Mouse (Mus musculus) adrenal gland, postnatal 25 days (tissue): Measurements from ENCODE around the gene Mettl14. TPM values are rescaled to one million over a fixed set of nuclear protein-coding genes. Genes with fewer than 3 reads are reported as not detected.

Source experiments
- DNase-seq: peaks from one replicate; pipeline ENCODE4 v3.0.0; 2021; ENCODE audit warnings: mixed read lengths
- total RNA-seq: library from RNA; stranded (reverse); gene quantifications from 2 replicates; pipeline ENCODE4 v1.2.3, GENCODE M21; 2021

Gene Mettl14
- total RNA-seq, 1 experiment from 2014 or later: 20.6 TPM

DNA sequence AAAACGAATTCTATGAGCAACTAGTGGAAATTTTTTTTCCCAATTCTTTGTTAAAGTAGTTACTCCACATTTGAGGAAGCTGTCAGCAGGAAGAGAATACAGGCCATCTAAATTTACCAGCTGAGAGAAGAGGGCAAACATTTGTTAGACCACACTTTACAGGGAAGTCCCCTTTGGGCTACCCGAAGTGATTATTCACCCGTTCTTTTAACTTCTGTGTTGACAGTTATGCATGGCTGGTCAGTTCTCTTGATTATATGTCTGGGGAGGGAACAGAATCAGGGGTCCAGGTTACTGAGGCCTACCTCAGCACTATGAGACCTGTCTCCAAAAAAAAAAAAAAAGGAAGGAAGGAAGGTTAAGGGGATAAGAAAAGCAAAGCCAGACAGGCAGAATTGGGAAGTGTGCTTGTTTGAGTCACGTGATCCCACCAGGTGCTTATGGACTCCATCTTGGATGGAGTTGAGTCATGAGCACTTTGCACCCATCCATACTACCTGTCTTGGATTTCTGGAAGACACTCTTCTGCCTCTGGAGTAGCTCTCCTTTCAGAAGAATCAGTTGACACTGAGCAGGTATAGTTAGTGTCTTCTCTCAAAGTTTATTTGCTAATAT is 29.4 kb downstream of the Mettl14 start:
- no peak for DNase-seq

GRCm38 (mm10) chr3:123354388-123354787 is 31.5 kb downstream of the Mettl14 start:
- no peak for DNase-seq

- no peak for DNase-seq
Measured at GRCm38 (mm10) chr3:123353661-123354060, 32.2 kb downstream of the Mettl14 start.

DNA sequence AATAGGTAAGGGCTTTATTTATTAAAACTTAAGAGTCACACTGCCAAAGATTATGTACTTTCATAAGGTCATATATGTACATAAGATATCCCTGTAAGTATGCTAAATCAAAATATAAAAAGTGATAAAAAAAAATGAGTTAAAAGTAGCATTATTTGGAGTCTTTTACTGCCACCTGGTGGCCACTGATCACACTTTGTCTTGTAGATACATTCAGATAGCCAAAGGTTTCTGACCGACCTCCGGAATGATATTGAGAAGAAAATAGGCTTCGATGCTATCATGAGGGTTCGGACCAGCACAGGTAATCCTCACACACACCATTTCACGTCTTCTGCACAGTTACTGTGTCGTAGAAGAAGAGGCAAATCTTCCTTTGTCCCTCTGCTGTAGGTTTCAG is 32.7 kb downstream of the Mettl14 start:
- peak; percentile 20 for DNase-seq

GRCm38 (mm10) chr3:123351519-123351918 is 34.4 kb downstream of the Mettl14 start:
- DNase-seq: no peak

DNA sequence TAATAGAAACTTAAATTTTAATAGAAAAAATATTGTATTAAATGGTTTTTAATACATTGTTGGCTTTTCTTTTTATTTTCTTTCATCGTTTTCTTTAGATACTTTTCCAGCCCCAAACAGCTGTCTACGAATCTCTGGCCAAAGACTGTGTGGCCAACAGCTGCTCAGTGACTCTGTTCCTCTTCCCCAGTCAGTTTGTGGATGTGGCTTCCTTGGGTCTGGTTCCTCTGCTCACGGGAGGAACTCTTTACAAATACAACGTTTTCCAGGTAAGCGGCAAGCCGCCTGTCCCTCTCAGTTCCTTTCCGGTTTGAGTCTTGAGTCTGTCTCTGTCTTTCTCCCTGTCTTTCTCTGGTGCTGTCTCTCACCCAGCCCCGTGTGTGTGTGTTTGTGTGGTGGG is 35.3 kb downstream of the Mettl14 start:
- DNase-seq: no peak

DNA sequence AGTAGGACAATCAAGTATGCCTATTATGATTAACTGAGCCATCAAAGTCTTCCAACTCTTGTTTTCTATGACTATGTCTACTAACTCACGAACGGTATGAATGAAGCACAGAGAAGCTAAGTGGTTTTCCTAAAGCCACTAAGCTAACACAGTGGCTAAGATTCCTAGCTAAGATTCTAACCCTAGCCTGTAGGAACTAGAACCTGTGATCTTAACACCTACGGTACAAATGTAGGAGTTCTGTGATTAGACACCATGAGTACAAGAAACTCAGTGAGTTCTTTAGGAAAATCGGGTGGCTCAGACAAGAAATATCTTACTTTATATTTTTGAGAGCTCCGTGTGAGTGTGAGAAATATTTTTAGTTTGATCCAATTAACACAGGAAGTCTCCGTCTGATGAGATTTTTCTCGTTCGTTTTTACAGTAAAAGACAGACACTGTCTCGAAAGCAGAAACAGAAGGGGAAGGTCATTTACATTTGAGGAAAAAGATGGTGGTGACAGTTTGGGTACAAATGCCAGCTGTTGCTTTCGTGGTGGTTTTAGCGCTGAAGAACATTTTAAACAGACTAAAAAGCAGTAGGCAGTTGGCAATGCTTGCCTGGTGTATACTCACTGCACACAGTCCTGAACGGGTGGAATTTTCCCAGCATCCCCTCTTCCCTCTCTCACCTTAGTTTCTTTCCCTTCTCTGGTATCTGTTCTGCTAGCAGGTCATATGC is 37.7 kb downstream of the Mettl14 start:
- DNase-seq: no peak

- no peak for DNase-seq
Measured at GRCm38 (mm10) chr3:123343690-123344089, 42.2 kb downstream of the Mettl14 start.

DNA sequence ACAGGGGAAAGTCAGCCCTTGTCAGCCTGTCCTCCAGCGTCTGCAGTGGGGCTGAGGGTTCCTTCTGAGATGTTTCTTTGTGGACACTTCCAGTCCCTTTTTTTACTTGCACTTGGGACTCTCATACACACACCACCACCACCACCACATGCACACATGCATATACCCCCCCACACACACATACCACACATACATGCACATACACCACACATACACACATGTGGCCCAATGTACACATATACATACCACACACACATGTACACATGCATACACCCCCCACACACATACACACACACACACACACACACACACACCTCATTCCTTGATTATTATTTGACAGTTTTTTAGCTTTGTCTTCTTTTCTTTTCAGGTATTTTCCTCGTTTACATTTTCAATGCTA is 44.9 kb downstream of the Mettl14 start:
- DNase-seq: no peak

GRCm38 (mm10) chr3:123338666-123339195 is 47.2 kb downstream of the Mettl14 start:
- DNase-seq: no peak

- DNase-seq: no peak
Measured at GRCm38 (mm10) chr3:123337853-123338252, 48.1 kb downstream of the Mettl14 start.

DNA sequence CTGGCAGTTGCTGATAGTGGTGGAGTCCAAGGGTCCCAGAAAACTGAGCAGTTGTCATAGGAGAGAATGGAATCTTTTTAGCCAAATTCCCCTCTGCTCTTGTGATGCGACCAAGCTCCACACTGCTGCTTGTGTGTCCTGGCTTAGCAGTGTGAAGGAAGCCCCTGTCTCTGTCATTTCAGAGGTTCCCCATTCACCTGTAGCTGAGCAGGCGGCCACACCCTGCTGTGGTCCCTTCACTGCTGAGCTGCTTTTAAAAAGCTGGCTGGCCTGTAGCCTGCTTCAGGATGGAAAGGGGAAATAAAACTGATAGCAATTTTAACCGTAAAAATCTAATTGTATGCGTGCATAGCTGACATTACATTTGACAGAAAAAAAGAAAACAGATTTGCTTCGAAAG is 49.0 kb downstream of the Mettl14 start:
- no peak for DNase-seq

- no peak for DNase-seq
Measured at GRCm38 (mm10) chr3:123336455-123336854, 49.5 kb downstream of the Mettl14 start.

DNA sequence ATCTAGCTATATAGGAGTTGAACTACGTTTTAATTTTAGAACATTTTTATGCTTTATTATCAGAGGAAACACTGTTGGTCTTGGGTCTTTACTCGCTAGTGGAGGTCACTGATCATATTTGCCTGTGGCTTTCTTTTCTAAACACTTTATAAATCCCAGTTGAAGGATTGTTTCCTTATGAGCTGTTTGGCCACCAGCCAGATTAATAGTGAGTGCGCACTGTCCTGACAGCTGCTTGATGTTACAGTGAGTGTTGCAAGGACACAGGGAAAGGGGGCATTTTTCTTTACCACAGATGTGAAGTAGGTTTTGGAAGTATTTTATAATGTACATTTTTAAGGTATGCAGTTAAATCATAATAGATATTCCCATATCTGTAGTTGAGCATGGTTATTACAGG is 50.4 kb downstream of the Mettl14 start:
- DNase-seq: peak; percentile 8

- DNase-seq: no peak
Measured at GRCm38 (mm10) chr3:123334947-123335346, 51.0 kb downstream of the Mettl14 start.

DNA sequence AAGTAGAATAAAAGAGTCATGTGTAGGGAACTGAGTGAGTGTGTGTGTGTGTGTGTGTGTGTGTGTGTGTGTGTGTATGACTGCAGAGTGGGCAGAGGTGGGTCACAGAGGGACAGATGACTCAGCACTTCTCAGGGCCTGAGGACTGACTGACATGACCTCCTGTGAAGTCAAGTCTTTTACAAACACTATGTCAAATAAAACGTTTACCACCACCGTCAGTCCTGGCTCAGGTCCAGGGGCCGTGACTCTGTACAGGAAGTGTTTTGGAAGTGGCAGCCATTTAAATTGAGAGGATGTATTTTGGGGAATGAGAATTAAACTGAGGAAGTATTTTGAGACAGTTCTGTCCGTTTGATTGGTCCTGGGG is 52.9 kb downstream of the Mettl14 start:
- peak; percentile 10 for DNase-seq

DNA sequence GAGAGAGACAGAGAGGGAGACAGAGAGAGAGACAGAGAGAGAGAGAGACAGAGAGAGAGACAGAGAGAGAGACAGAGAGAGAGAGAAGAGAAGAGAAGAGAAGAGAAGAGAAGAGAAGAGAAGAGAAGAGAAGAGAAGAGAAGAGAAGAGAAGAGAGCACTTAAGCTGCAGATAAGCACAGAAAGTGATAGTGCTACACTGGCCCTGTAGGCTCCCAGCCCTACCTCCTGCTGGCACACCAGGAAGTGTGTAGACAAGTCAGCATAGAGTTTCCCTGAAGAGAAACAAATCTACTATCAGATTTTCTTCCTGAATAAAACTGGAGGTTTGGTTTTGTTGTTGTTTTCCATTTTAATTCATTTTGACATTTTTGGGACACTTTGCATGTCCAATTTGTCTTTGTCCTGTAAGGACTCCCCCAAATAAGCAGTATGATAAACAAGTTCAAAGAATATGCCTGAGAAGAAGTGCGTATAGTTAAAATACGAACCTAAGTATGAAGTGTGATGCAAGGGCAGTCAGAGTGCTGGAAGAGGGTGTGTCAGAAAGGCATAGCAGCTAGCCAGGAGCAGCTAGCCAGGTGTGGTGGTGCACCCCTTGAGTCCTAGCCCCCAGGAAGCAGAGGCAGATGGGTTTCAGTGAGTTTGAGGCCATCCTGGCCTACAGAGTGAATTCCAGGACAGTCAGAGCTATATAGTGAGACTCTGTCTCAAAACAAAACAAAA is 53.4 kb downstream of the Mettl14 start:
- DNase-seq: no peak

DNA sequence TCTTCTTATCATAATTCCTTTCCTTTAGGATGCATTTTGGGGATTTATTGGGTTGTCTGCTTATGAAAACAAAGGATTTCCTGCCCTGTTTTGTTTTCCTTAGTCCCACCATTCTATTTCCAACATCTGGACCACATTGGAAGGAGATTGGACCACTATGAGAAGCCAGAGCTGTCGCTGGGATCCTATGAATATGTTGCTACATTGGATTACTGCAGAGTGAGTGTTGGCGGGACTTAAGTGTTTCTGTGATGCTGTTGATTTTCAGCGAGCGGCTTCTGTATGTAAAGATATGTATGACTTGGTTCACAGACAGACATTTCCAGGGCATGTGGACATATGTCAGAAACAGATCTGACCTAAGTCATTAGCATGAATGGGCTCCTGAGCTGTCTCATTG is 55.7 kb downstream of the Mettl14 start:
- DNase-seq: no peak

DNA sequence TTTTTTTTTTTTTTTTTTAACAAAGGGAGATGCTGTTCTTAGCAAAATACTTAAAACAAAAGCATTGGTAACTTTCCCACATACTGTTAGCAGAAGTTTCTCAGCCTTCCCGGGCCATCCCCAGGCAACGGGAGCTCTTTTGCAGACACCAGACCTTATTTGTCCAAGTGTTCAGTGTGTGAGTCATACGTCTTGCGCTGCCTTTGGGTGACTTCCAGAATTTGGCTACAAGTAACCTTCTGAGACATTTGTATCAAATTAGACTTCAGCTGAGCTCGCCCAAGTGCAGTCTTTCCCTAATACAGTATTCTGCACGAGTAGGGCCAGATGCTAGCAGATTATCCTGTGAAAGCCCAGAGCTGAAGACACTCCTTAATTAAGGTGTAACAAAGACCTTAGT is 56.7 kb downstream of the Mettl14 start:
- peak; percentile 57 for DNase-seq

- no peak for DNase-seq
Measured at GRCm38 (mm10) chr3:123324326-123324725, 61.6 kb downstream of the Mettl14 start.

DNA sequence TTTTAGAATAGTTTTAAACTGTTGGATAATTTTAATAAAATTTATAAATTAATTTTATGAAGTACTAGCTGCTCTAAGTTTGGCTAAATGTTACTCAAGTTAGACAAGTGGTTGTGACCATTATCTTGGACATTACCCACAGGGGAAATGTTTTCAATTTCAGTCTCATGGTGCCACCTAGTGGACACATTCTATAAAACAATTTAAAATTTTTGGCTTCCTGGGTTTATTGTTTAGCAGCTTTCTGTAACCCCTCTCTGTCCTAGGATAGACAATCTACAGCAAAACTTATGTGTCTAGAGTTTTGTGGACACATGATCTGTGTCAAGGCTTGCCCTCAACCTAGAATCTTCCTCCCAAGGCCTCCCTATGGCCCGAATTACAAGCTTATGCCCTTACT is 63.8 kb downstream of the Mettl14 start:
- DNase-seq: no peak

- peak; percentile 40 for DNase-seq
Measured at GRCm38 (mm10) chr3:123321612-123322011, 64.3 kb downstream of the Mettl14 start.

DNA sequence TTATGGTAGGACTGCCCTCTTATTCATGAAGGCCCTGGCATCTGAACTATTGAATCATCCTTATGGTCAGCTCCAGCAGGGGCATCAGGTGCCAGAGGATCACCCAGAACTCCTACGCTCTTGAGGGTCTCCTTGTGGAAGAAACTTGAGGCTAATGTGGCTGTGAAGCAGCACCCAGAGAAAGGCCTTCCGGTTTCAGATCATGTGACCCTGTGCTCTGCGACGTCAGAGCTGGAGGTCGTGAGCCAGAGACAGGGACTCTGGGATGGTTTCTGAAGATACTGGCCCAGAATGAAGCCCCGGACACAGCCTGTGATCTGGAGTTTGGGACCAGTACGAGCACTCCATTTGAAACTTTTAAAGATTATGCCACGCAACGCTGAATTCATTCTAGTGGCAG is 65.6 kb downstream of the Mettl14 start:
- DNase-seq: no peak
